Mouse (Mus musculus) stomach, postnatal 0 days (tissue): ENCODE data around the gene Otop3. TPM values are rescaled to one million over a fixed set of nuclear protein-coding genes. Genes with fewer than 3 reads are reported as not detected.

ENCODE experiments used
- ATAC-seq: fragments of 200-750 bp; cut with Nextera tagmentation; 2 replicates; pipeline ENCODE4 v1.8.0; 2017; ENCODE audit not compliant: low FRiP score, low TSS enrichment
- DNase-seq: peaks from one replicate; pipeline ENCODE4 v3.0.0-alpha.2; 2016; ENCODE audit warnings: low spot score
- H3K27ac ChIP-seq: fragments of 300-500 bp; sonication (generic); replicated peaks from 2 replicates; pipeline ENCODE4 v1.5.1; 2014; ENCODE audit warnings: mild to moderate bottlenecking, control low read depth
- H3K27me3 ChIP-seq: fragments of 300-500 bp; sonication (generic); 2 replicates; pipeline ENCODE4 v1.6.1; 2014; ENCODE audit warnings: low read length; ENCODE audit not compliant: control insufficient read depth, insufficient read depth
- H3K36me3 ChIP-seq: fragments of 300-500 bp; sonication (generic); 2 replicates; pipeline ENCODE4 v1.6.1; 2014; ENCODE audit warnings: low read length, mixed read lengths; ENCODE audit not compliant: control insufficient read depth, insufficient read depth
- H3K4me1 ChIP-seq: fragments of 300-500 bp; sonication (generic); replicated peaks from 2 replicates; pipeline ENCODE4 v1.6.1; 2014; ENCODE audit warnings: antibody characterized with exemption; ENCODE audit not compliant: control insufficient read depth, insufficient read depth
- H3K4me2 ChIP-seq: fragments of 300-500 bp; sonication (generic); replicated peaks from 2 replicates; pipeline ENCODE4 v1.6.1; 2014; ENCODE audit warnings: low read depth, mild to moderate bottlenecking, control low read depth, moderate library complexity
- H3K4me3 ChIP-seq: fragments of 300-500 bp; sonication (generic); 2 replicates; pipeline ENCODE4 v1.5.1; 2014; ENCODE audit warnings: low read depth, low read length, control low read depth
- H3K9ac ChIP-seq: fragments of 300-500 bp; sonication (generic); 2 replicates; pipeline ENCODE4 v1.6.1; 2014; ENCODE audit warnings: mild to moderate bottlenecking, low read length, control low read depth, mixed read lengths
- H3K9me3 ChIP-seq: fragments of 300-500 bp; sonication (generic); 2 replicates; pipeline ENCODE4 v1.6.1; 2016; ENCODE audit warnings: low read length; ENCODE audit not compliant: control insufficient read depth
- CTCF ChIP-seq: IDR thresholded peaks from 2 replicates; pipeline ENCODE4 v1.5.1; 2016; ENCODE audit warnings: antibody characterized with exemption, low read depth, mild to moderate bottlenecking, moderate library complexity
- EP300 ChIP-seq: optimal IDR thresholded peaks from 2 replicates; pipeline ENCODE3; 2016; ENCODE audit warnings: antibody characterized with exemption
- WGBS: fragments of 180-500 bp; shearing (Covaris S2); extraction: QIAGEN DNeasy Blood & Tissue Kit; methylation state at CpG from one replicate; pipeline ENCODE4 v1.1.7; 2014; 5-methylcytosine and 5-hydroxymethylcytosine counted together
- polyA plus RNA-seq: library from polyadenylated mRNA; unstranded; fragments of >200 nt; fragmentation: Nextera tagmentation; extraction: Ambion mirVana; gene quantifications from 2 replicates; pipeline ENCODE4 v1.2.1, GENCODE M21; 2015

The Otop3 gene
- polyA plus RNA-seq, 1 experiment from 2014 or later = 20.5 TPM

DNA sequence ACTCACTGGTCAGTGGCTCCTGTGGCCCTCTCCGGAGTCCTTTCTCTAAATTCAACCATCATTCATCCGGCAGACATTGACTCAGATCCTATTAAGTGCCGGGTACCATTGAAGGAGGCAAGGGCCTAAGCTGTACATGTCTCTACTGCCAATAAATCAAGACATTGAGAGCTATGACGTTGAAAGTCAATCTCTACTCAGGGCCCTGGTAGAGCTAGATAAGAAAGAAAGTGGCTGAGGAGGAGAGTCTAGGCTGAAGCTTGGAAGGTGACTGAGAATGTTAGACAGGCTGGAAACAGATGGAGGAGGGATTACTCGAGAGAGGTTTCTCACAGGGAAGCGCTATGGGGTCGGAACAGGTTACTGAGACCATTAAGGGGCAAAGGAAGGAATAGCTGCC is 35.8 kb downstream of the Otop3 start:
- Histone ChIP-seq H3K36me3 (no peaks in the 10 kb centered on the region), H3K9ac (no peak overlapping the region), H3K4me2 (no peak overlapping the region), H3K4me1 (no peaks in the 10 kb centered on the region), H3K27ac (no peak overlapping the region), H3K4me3 (no peak overlapping the region), H3K9me3 (no peaks in the 10 kb centered on the region), H3K27me3 (no peaks in the 10 kb centered on the region; the same call in 1 of the 2 replicates)
- DNase-seq = no peak
- 53% methylated on average over 7 of the region's 7 CpGs for WGBS
- TF ChIP-seq CTCF (no peak), EP300 (no peak)
- no peak for ATAC-seq

DNA sequence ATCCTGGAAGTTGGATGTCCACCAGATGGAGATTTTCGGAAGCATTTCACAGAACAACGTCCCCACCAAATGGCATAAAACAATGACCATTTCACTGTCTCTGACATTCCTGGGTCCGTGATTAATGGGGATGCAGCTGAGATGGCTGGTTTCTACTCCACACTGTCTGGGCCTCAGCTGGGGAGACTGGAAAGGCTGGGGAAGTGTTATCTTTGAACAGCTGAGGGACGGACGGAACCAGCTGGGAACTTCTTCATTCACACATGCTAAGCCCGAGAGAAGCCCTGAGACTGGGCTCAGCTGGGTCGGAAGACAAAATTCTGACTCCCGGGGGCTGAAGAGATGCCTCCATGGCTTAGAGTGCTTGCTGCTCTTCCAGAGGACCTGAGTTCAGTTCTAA is 36.8 kb downstream of the Otop3 start:
- no peak for TF ChIP-seq CTCF
- TF ChIP-seq EP300 = no peak
- Histone ChIP-seq H3K4me3 (no peak overlapping the region), H3K4me1 (no peaks in the 10 kb centered on the region), H3K9ac (no peak overlapping the region), H3K27me3 (no peaks in the 10 kb centered on the region; the same call in 1 of the 2 replicates), H3K27ac (no peak overlapping the region), H3K36me3 (no peaks in the 10 kb centered on the region), H3K4me2 (no peak overlapping the region), H3K9me3 (no peaks in the 10 kb centered on the region)
- ATAC-seq (no peak), DNase-seq (no peak)
- WGBS = 64% methylated on average over 8 of the region's 8 CpGs

DNA sequence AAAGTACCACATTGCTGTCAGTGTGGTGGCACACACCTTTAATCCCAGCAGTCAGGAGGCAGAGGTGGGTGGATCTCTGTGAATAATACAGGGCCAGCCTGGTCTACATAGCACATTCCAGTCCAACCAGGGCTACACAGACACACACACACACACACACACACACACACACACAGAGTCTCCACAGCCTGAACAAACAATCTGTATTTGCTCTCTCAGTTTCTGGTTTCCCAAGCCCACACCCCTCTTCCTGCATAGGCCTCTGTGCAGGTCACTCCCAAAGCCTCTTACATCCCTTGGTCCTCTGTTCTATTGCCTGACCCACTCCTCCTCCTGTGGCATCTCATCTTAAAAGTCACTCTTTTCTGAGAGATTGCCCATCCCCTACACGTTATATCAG is 37.5 kb downstream of the Otop3 start:
- no peak overlapping the region for H3K9ac ChIP-seq
- WGBS = 50% methylated on average over 1 of the region's 1 CpGs
- DNase-seq (peak; percentile 72), ATAC-seq (peak; percentile 54; the same call in 1 of the 2 replicates)
- H3K27ac ChIP-seq = no peak overlapping the region
- no peaks in the 10 kb centered on the region; the same call in 1 of the 2 replicates for H3K27me3 ChIP-seq
- H3K4me1 ChIP-seq = no peaks in the 10 kb centered on the region
- no peaks in the 10 kb centered on the region for H3K9me3 ChIP-seq
- H3K36me3 ChIP-seq = no peaks in the 10 kb centered on the region
- TF ChIP-seq EP300 (no peak), CTCF (no peak)
- H3K4me2 ChIP-seq = no peak overlapping the region
- H3K4me3 ChIP-seq = no peak overlapping the region

DNA sequence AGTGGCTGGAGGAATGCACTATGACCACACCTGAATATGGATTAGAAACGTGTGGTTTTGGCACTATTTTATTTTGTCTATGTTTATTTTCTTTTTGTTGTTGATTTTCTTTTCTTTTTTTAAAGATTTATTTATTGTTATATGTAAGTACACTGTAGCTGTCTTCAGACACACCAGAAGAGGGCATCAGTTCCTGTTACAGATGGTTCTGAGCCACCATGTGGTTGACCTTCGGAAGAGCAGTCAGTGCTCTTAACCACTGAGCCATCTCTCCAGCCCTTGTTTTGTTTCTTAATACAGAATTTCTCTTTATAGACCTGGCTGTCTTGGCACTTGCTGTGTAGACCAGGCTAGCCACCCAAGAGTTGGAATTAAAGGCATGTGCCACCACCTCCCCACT is 38.2 kb downstream of the Otop3 start:
- Histone ChIP-seq H3K36me3 (no peaks in the 10 kb centered on the region), H3K9me3 (no peaks in the 10 kb centered on the region), H3K4me1 (no peaks in the 10 kb centered on the region), H3K9ac (no peak overlapping the region), H3K27ac (no peak overlapping the region), H3K27me3 (no peaks in the 10 kb centered on the region), H3K4me3 (no peak overlapping the region), H3K4me2 (no peak overlapping the region)
- DNase-seq (no peak), ATAC-seq (no peak)
- WGBS = 44% methylated on average over 2 of the region's 2 CpGs
- TF ChIP-seq EP300 (no peak), CTCF (no peak)

DNA sequence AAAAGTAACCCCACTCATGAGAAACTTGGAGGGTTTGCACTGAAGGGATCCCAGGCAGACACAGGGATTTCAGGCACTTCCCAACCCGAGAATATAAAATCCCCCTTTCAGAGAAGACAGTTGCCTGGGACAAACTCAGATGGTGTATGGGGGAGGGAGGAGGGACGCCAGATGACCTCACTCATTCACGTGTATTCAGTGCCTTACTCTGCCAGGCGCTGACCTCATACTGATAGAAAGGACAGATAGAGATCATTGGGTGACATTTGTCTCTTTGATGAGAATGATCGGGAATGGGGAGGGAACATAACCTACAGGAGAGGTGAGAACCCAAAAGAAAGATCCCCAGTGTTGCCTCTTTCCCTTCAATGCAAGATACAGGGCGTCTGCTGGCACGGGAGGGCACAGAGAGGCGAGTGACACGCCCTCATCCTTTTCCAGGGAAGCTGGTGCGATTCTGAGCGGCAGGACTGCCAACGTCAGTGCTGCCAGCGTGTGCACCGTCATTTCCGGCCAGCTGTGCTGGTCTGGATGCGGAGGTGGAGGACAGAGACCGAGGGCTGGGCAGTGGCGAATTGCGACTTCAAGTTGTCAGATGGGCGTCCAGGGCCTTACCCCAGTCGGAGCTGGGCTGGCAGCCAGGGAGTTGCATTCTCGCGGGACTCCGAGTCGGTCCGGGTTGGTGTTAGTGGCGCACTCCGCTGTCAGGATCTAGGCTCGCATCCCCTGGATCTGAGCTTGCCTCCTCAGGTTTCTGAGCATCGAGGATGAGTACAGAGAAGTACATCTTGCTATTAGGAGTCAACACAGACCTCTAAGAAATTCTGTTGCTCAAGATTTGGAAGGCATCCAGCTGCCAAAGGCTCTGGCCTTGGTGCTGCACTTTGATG is 39.5 kb downstream of the Otop3 start:
- no peaks in the 10 kb centered on the region for H3K27me3 ChIP-seq
- peak; percentile 74 for DNase-seq
- H3K27ac ChIP-seq = no peak overlapping the region
- H3K36me3 ChIP-seq = no peaks in the 10 kb centered on the region
- H3K4me3 ChIP-seq = peak overlapping the region; percentile 29
- H3K9me3 ChIP-seq = no peaks in the 10 kb centered on the region
- H3K4me1 ChIP-seq = no peaks in the 10 kb centered on the region
- peak; percentile 67 for ATAC-seq
- TF ChIP-seq CTCF = peak; percentile 9; the same call in 1 of the 2 replicates
- no peak for TF ChIP-seq EP300
- peak overlapping the region; percentile 59 for H3K4me2 ChIP-seq
- WGBS = 2% methylated on average over 30 of the region's 30 CpGs
- peak overlapping the region; percentile 28 for H3K9ac ChIP-seq
